Mouse (Mus musculus): ENCODE data around the gene Akap6. TPM values are rescaled to one million over a fixed set of nuclear protein-coding genes. Genes with fewer than 3 reads are reported as not detected.
"Not testable (repeated sequence)": the region's sequence is repeated elsewhere in the genome, so short reads cannot be mapped to it uniquely, and the experiment has no call there.

Akap6 gene
- polyA plus RNA-seq, 1 experiment = 6.6 TPM

DNA sequence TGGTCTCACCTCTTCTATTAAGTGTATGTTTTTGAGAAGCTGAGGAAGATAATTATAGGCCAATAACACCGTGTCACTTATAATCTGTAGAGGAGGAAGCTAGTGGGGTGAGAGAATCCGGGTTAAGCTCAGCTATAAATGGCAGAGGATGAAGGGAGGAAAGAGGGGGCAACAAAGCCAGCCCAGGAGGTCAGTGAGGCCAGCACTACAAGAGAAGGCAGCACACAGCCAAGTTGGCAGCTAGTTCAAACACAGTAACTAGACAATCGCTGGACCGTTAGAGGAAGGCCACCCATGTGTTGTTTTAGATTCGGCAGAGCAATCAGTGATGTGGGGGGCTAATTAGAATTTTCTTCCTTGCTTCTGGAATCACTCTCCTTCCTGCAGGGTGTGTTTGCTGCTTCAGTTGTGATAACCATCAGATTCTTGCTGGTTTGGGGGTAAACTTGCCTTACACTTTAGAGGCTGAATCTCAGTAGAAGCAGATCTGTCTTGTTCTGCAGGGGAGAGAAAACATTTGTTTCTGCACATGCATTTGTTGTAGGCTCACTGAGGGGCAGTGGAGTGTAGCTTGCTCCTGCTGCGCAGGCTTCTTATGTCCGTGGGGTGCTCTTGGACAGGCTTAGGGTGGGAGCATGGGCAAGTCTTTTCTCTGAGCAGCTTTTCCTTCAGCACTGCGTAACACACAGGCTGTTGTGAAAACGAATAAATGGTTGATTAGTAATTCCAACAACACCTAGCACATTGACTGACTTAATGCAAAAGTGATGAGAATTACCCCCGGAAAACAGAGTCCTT, 27.4 kb downstream of the Akap6 start:
- Histone ChIP-seq H3K4me2 (ENCODE audit: low read depth) (no peak overlapping the region), H3K4me3 (no peak overlapping the region), H3ac (ENCODE audit: control insufficient read depth, insufficient read length) (no peak overlapping the region), H3K79me2 (ENCODE audit: control insufficient read depth, insufficient read depth) (no peaks in the 10 kb centered on the region), H3K36me3 (ENCODE audit: control insufficient read depth, insufficient read depth) (no peaks in the 10 kb centered on the region), H3K27me3 (ENCODE audit: control insufficient read depth, insufficient read depth, insufficient read length) (no peaks in the 10 kb centered on the region)
- TF ChIP-seq CEBPB (IDR thresholded peaks at IDR 0.05; ENCODE audit: insufficient read depth, poor library complexity, severe bottlenecking) (no peak), REST (IDR thresholded peaks at IDR 0.05; ENCODE audit: insufficient read depth, insufficient read length) (no peak), MYOG (IDR thresholded peaks at IDR 0.05; ENCODE audit: control insufficient read depth in 1 of 3, insufficient read depth in 1 of 3, insufficient read length in 2 of 3, low read depth in 2 of 3) (no peak), MYOD1 (IDR thresholded peaks at IDR 0.05; ENCODE audit: control insufficient read depth in 1 of 3, insufficient read length in 2 of 3, low read depth in 2 of 3) (no peak), POLR2AphosphoS2 (IDR thresholded peaks at IDR 0.05; ENCODE audit: insufficient read length, low read depth) (no peak), SRF (IDR thresholded peaks at IDR 0.05; ENCODE audit: control insufficient read depth, insufficient read length, low read depth) (no peak), E2F4 (IDR thresholded peaks at IDR 0.05; ENCODE audit: insufficient read depth) (no peak), MAX (IDR thresholded peaks at IDR 0.05; ENCODE audit: low read depth) (no peak), TCF12 (IDR thresholded peaks at IDR 0.05; ENCODE audit: insufficient read depth, poor library complexity, severe bottlenecking) (no peak), TCF3 (IDR thresholded peaks at IDR 0.05; ENCODE audit: insufficient read length, low read depth) (no peak), POLR2A (IDR thresholded peaks at IDR 0.05; ENCODE audit: insufficient read length, low read depth) (no peak), USF1 (IDR thresholded peaks at IDR 0.05; ENCODE audit: low read depth) (no peak)

DNA sequence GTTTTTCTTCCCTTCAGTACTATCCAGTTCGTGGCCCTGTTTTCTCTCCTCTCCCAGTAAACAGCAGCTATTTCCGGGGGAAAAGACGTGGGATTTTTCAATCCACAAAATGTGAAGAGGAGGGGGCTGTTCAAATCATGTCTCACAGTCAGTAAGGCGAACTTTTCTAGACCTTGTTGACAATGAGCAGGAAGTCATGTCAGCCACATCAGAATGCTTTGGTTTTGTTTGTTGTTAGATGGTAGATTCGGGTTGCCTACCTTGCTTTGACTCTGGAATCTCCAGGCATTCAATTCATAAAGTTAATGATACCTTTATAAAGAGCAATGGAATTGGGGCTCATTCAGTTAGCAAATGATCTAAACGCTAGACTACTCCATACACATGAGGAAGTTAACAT, 30.2 kb downstream of the Akap6 start:
- Histone ChIP-seq H3K4me3 (no peak overlapping the region), H3K4me2 (ENCODE audit: low read depth) (no peak overlapping the region), H3K36me3 (ENCODE audit: control insufficient read depth, insufficient read depth) (no peaks in the 10 kb centered on the region), H3ac (ENCODE audit: control insufficient read depth, insufficient read length) (no peak overlapping the region), H3K27me3 (ENCODE audit: control insufficient read depth, insufficient read depth, insufficient read length) (no peaks in the 10 kb centered on the region), H3K79me2 (ENCODE audit: control insufficient read depth, insufficient read depth) (no peaks in the 10 kb centered on the region)
- no peak for TF ChIP-seq TCF12 (IDR thresholded peaks at IDR 0.05; ENCODE audit: insufficient read depth, poor library complexity, severe bottlenecking)
- no peak for TF ChIP-seq MAX (IDR thresholded peaks at IDR 0.05; ENCODE audit: low read depth)
- no peak for TF ChIP-seq USF1 (IDR thresholded peaks at IDR 0.05; ENCODE audit: low read depth)
- TF ChIP-seq MYOD1 (IDR thresholded peaks at IDR 0.05; ENCODE audit: control insufficient read depth in 1 of 3, insufficient read length in 2 of 3, low read depth in 2 of 3) = no peak
- no peak for TF ChIP-seq SRF (IDR thresholded peaks at IDR 0.05; ENCODE audit: control insufficient read depth, insufficient read length, low read depth)
- TF ChIP-seq POLR2AphosphoS2 (IDR thresholded peaks at IDR 0.05; ENCODE audit: insufficient read length, low read depth) = no peak
- TF ChIP-seq REST (IDR thresholded peaks at IDR 0.05; ENCODE audit: insufficient read depth, insufficient read length) = no peak
- no peak for TF ChIP-seq CEBPB (IDR thresholded peaks at IDR 0.05; ENCODE audit: insufficient read depth, poor library complexity, severe bottlenecking)
- no peak for TF ChIP-seq POLR2A (IDR thresholded peaks at IDR 0.05; ENCODE audit: insufficient read length, low read depth)
- TF ChIP-seq TCF3 (IDR thresholded peaks at IDR 0.05; ENCODE audit: insufficient read length, low read depth) = no peak

- not testable (repeated sequence) for H3K79me2 ChIP-seq (ENCODE audit: control insufficient read depth, insufficient read depth); H3K27me3 ChIP-seq (ENCODE audit: control insufficient read depth, insufficient read depth, insufficient read length); H3ac ChIP-seq (ENCODE audit: control insufficient read depth, insufficient read length); H3K36me3 ChIP-seq (ENCODE audit: control insufficient read depth, insufficient read depth); H3K4me2 ChIP-seq (ENCODE audit: low read depth); H3K4me3 ChIP-seq
Observed at GRCm38 (mm10) chr12:52735161-52735560, 36.0 kb downstream of the Akap6 start.

DNA sequence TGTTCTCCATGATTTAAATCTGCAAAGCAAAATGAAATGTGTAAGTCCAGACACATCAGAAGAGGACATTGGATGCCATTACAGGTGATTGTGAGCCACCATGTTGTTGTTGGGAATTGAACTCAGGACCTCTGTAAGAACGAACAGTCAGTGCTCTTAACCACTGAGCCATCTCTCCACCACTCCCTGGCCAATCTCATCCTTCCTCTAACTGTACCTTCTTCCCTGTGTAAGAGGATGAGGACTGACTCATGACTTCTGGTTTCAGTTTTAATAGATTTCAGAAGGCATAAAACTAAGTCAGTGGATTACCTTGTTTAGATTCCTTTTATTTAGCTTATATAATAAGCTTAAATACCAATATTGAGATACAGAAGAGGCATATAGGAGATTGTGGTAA, 38.0 kb downstream of the Akap6 start:
- H3K27me3 ChIP-seq (ENCODE audit: control insufficient read depth, insufficient read depth, insufficient read length) = no peaks in the 10 kb centered on the region
- H3K79me2 ChIP-seq (ENCODE audit: control insufficient read depth, insufficient read depth) = no peaks in the 10 kb centered on the region
- TF ChIP-seq MAX (IDR thresholded peaks at IDR 0.05; ENCODE audit: low read depth) (no peak), MYOG (IDR thresholded peaks at IDR 0.05; ENCODE audit: control insufficient read depth in 1 of 3, insufficient read depth in 1 of 3, insufficient read length in 2 of 3, low read depth in 2 of 3) (no peak), USF1 (IDR thresholded peaks at IDR 0.05; ENCODE audit: low read depth) (no peak), MYOD1 (IDR thresholded peaks at IDR 0.05; ENCODE audit: control insufficient read depth in 1 of 3, insufficient read length in 2 of 3, low read depth in 2 of 3) (no peak), POLR2A (IDR thresholded peaks at IDR 0.05; ENCODE audit: insufficient read length, low read depth) (no peak), TCF3 (IDR thresholded peaks at IDR 0.05; ENCODE audit: insufficient read length, low read depth) (no peak), TCF12 (IDR thresholded peaks at IDR 0.05; ENCODE audit: insufficient read depth, poor library complexity, severe bottlenecking) (no peak)
- no peak overlapping the region for H3ac ChIP-seq (ENCODE audit: control insufficient read depth, insufficient read length)
- H3K36me3 ChIP-seq (ENCODE audit: control insufficient read depth, insufficient read depth) = no peaks in the 10 kb centered on the region
- H3K4me2 ChIP-seq (ENCODE audit: low read depth) = no peak overlapping the region
- H3K4me3 ChIP-seq = no peak overlapping the region

DNA sequence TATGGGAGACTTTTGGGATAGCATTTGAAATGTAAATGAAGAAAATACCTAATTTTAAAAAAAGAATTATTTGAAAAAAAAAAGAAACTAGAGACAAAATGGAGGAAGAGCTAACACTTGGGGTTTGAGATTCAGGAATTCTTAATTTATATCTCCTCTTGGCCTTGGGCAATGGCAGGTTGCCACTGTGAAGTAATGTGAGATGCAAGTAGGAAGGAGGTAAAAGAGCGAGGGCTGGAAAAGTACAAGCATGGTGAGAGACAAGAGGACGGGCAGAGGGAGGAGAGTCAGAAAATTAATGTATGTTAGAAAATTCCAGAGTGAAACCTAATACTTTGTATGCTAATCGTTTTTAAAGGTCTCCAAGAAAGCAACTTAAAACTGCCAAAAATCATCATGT, 40.1 kb downstream of the Akap6 start:
- Histone ChIP-seq H3K36me3 (ENCODE audit: control insufficient read depth, insufficient read depth) (no peaks in the 10 kb centered on the region), H3ac (ENCODE audit: control insufficient read depth, insufficient read length) (no peak overlapping the region), H3K4me2 (ENCODE audit: low read depth) (no peak overlapping the region), H3K4me3 (no peak overlapping the region), H3K27me3 (ENCODE audit: control insufficient read depth, insufficient read depth, insufficient read length) (no peaks in the 10 kb centered on the region), H3K79me2 (ENCODE audit: control insufficient read depth, insufficient read depth) (no peaks in the 10 kb centered on the region)
- TF ChIP-seq REST (IDR thresholded peaks at IDR 0.05; ENCODE audit: insufficient read depth, insufficient read length) (no peak), MYOD1 (IDR thresholded peaks at IDR 0.05; ENCODE audit: control insufficient read depth in 1 of 3, insufficient read length in 2 of 3, low read depth in 2 of 3) (no peak)

All from myocyte (in vitro differentiated cells).